Mouse (Mus musculus): ENCODE results near the gene Hnf4a.

DNA sequence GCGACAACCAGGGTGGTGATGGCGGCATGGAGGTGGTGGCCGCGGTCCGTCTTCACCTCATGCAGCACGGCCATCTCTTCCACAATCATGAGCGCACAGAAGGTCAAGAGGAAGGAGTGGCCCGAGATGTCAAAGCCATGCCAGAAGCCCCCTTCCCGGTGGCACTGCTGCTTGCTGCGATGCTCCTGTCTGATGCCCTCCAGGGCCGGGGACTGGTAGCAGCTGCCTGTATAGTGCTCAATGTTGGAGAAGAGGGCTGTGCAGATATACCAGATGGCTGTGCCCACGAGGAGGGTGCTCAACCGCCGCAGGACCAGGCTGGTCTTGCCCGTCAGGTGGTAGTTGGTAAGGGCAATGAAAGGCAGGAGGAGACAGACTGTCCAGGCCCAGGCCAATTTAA, 36.9 kb upstream of the Hnf4a start:
- TF ChIP-seq CTCF (IDR thresholded peaks at IDR 0.05; ENCODE audit: borderline replicate concordance, insufficient read depth, low read length) (no peak), POLR2A (IDR thresholded peaks at IDR 0.05; ENCODE audit: low read depth, low read length) (no peak)
